Mouse (Mus musculus) MEL (cell line): Measurements from ENCODE around the gene Spata32. TPM values are rescaled to one million over a fixed set of nuclear protein-coding genes. Genes with fewer than 3 reads are reported as not detected.

ENCODE experiments used
- DNase-seq: peaks from one replicate; pipeline ENCODE4 v3.0.0; 2011; ENCODE audit warnings: low read depth, low spot score
- H3K27ac ChIP-seq: 2 replicates; pipeline ENCODE4 v1.5.1; 2012; ENCODE audit warnings: low read depth, mild to moderate bottlenecking, control low read depth, low read length, moderate library complexity; ENCODE audit not compliant: control insufficient read depth
- H3K27me3 ChIP-seq, 2 experiments: fragments of 150-350 bp in 1 of 2; sonication (generic) in 1 of 2; 2 replicates each; pipeline ENCODE4 v1.6.1; 2012; ENCODE audit warnings: low read length in 2 of 2, mild to moderate bottlenecking in 2 of 2, improper control_type of control experiment in 1 of 2, moderate library complexity in 1 of 2; ENCODE audit not compliant: insufficient read depth in 2 of 2, control insufficient read depth in 1 of 2
- H3K36me3 ChIP-seq, 2 experiments: 2 replicates each; pipeline ENCODE4 v1.6.1; 2012 to 2014; ENCODE audit warnings: low read length in 2 of 2, improper control_type of control experiment in 1 of 2, inconsistent platforms in 1 of 2, mild to moderate bottlenecking in 1 of 2; ENCODE audit not compliant: insufficient read depth in 2 of 2, control insufficient read depth in 1 of 2
- H3K4me1 ChIP-seq, 2 experiments: fragments of 150-350 bp in 1 of 2; sonication (generic) in 1 of 2; 2 replicates each; pipeline ENCODE4 v1.6.1; 2012; ENCODE audit warnings: low read length in 2 of 2, improper control_type of control experiment in 1 of 2, mild to moderate bottlenecking in 1 of 2; ENCODE audit not compliant: insufficient read depth in 2 of 2, control insufficient read depth in 1 of 2
- H3K4me3 ChIP-seq, 2 experiments: fragments of 150-350 bp in 1 of 2; sonication (generic) in 1 of 2; 2 replicates each; pipeline ENCODE4 v1.5.1; 2012; ENCODE audit warnings: low read depth in 2 of 2, low read length in 2 of 2, mild to moderate bottlenecking in 2 of 2, moderate library complexity in 2 of 2, control low read depth in 1 of 2, improper control_type of control experiment in 1 of 2; ENCODE audit not compliant: control insufficient read depth in 1 of 2, insufficient read depth in 1 of 2
- H3K79me2 ChIP-seq: 2 replicates; pipeline ENCODE4 v1.6.1; 2012; ENCODE audit warnings: mild to moderate bottlenecking, low read length, moderate library complexity; ENCODE audit not compliant: control insufficient read depth, poor library complexity, insufficient read depth
- H3K9ac ChIP-seq: 2 replicates; pipeline ENCODE4 v1.6.1; 2012; ENCODE audit warnings: low read depth, mild to moderate bottlenecking, control low read depth, low read length, moderate library complexity; ENCODE audit not compliant: control insufficient read depth, poor library complexity, severe bottlenecking
- H3K9me3 ChIP-seq: fragments of 150-350 bp; sonication (generic); replicated peaks from 2 replicates; pipeline ENCODE4 v1.6.1; 2012; ENCODE audit warnings: mild to moderate bottlenecking, low read length, improper control_type of control experiment, moderate library complexity; ENCODE audit not compliant: insufficient read depth
- CHD1 ChIP-seq: IDR thresholded peaks from 2 replicates; pipeline ENCODE4 v1.6.1; 2012; ENCODE audit warnings: low read depth, mild to moderate bottlenecking, inconsistent platforms, low read length, improper control_type of control experiment
- ELF1 ChIP-seq: IDR thresholded peaks from 2 replicates; pipeline ENCODE4 v1.6.1; 2014; ENCODE audit warnings: low read depth, mild to moderate bottlenecking, inconsistent platforms, low read length, improper control_type of control experiment, moderate library complexity
- EP300 ChIP-seq, 2 experiments: IDR thresholded peaks; 2 replicates each; pipeline ENCODE4 v1.6.1; 2011; ENCODE audit warnings: improper control_type of control experiment in 2 of 2, low read length in 2 of 2, low read depth in 1 of 2, mild to moderate bottlenecking in 1 of 2
- MAX ChIP-seq: IDR thresholded peaks from 2 replicates; pipeline ENCODE4 v1.6.1; 2011; ENCODE audit warnings: low read length, improper control_type of control experiment
- MEF2A ChIP-seq: IDR thresholded peaks from 2 replicates; pipeline ENCODE4 v1.6.1; 2014; ENCODE audit warnings: low read depth, mild to moderate bottlenecking, inconsistent platforms, low read length, improper control_type of control experiment; ENCODE audit not compliant: poor library complexity, insufficient replicate concordance, severe bottlenecking; ENCODE audit errors: extremely low read depth
- MXI1 ChIP-seq: IDR thresholded peaks from 2 replicates; pipeline ENCODE4 v1.6.1; 2011; ENCODE audit warnings: mild to moderate bottlenecking, low read depth, low read length, improper control_type of control experiment
- MYC ChIP-seq: IDR thresholded peaks from 2 replicates; pipeline ENCODE4 v1.6.1; 2011; ENCODE audit warnings: low read depth, mild to moderate bottlenecking, low read length, improper control_type of control experiment, moderate library complexity
- NELFE ChIP-seq: IDR thresholded peaks from 2 replicates; pipeline ENCODE4 v1.6.1; 2011; ENCODE audit warnings: low read depth, low read length, improper control_type of control experiment
- NRF1 ChIP-seq: IDR thresholded peaks from 2 replicates; pipeline ENCODE4 v1.6.1; 2014; ENCODE audit warnings: low read depth, mild to moderate bottlenecking, inconsistent platforms, low read length, improper control_type of control experiment, moderate library complexity; ENCODE audit not compliant: poor library complexity, insufficient read depth, severe bottlenecking
- POLR2AphosphoS2 ChIP-seq: IDR thresholded peaks from 2 replicates; pipeline ENCODE4 v1.6.1; 2011; ENCODE audit warnings: low read length, improper control_type of control experiment
- POLR2AphosphoS5 ChIP-seq: IDR thresholded peaks from 2 replicates; pipeline ENCODE4 v1.6.1; 2012; ENCODE audit warnings: low read depth, borderline replicate concordance, mild to moderate bottlenecking, inconsistent platforms, low read length, moderate library complexity, mixed read lengths
- TBP ChIP-seq: IDR thresholded peaks from 2 replicates; pipeline ENCODE4 v1.8.0; 2011; ENCODE audit warnings: low read depth, low read length, improper control_type of control experiment
- USF2 ChIP-seq, 2 experiments: IDR thresholded peaks; 2 replicates each; pipeline ENCODE4 v1.6.1; 2011 to 2012; ENCODE audit warnings: improper control_type of control experiment in 2 of 2, low read length in 2 of 2, borderline replicate concordance in 1 of 2, inconsistent platforms in 1 of 2, low read depth in 1 of 2, mild to moderate bottlenecking in 1 of 2; ENCODE audit not compliant: insufficient read depth in 1 of 2
- ZNF384 ChIP-seq: IDR thresholded peaks from 2 replicates; pipeline ENCODE4 v1.6.1; 2012; ENCODE audit warnings: low read depth, mild to moderate bottlenecking, inconsistent platforms, low read length, improper control_type of control experiment
- polyA plus RNA-seq, 2 experiments: library from polyadenylated mRNA; stranded (reverse) in 1 of 2; unstranded in 1 of 2; fragments of >175 nt in 1 of 2; fragments of >200 nt in 1 of 2; gene quantifications; 2 replicates each; pipeline versions ENCODE4 v1.2.1 to v1.2.4; 2012; ENCODE audit warnings: low replicate concordance in 2 of 2, low read depth in 1 of 2; ENCODE audit not compliant: insufficient read length in 2 of 2, insufficient read depth in 1 of 2, missing spikeins in 1 of 2
- total RNA-seq: library from RNA; depleted of rRNA; stranded (reverse); fragments of 300-350 nt; gene quantifications from 2 replicates; pipeline ENCODE4 v1.2.3, GENCODE M21; 2012

Spata32 gene
- total and polyA plus RNA-seq, 3 experiments: not detected

GRCm38 (mm10) chr11:103170111-103170493 is 48.1 kb downstream of the Spata32 start:
- no peak for DNase-seq

GRCm38 (mm10) chr11:103169664-103170063 is 48.6 kb downstream of the Spata32 start:
- DNase-seq: no peak
- TF ChIP-seq NRF1 (no peak), NELFE (no peak), CHD1 (no peak), MAX (no peak), USF2 (IDR thresholded peaks at IDR 0.05; ENCODE audit: borderline replicate concordance in 1 of 2, insufficient read depth in 1 of 2, low read depth in 1 of 2, low read length in 2 of 2) (no peak), ZNF384 (no peak), POLR2AphosphoS5 (no peak), TBP (no peak), POLR2AphosphoS2 (no peak), MEF2A (no peak), MXI1 (no peak)
- TF ChIP-seq, all 39 proteins: peak for 0
- Histone ChIP-seq H3K27me3 (peaks cover 3 to 12% of the 10 kb centered on the region in 2 experiments; a peak in 3 of 4 replicates), H3K4me1 (peaks cover 4 to 16% of the 10 kb centered on the region in 2 experiments; a peak in 3 of 4 replicates), H3K36me3 (peaks cover 0 to 5% of the 10 kb centered on the region in 2 experiments; a peak in 2 of 4 replicates), H3K27ac (no peak overlapping the region), H3K79me2 (no peaks in the 10 kb centered on the region; the same call in 1 of the 2 replicates), H3K9ac (no peak overlapping the region), H3K4me3 (no peak overlapping the region), H3K9me3 (no peaks in the 10 kb centered on the region)

More at GRCm38 (mm10) chr11:103170111-103170493, 48.1 kb downstream of the Spata32 start:
- TF ChIP-seq ELF1: no peak
- no peak for TF ChIP-seq EP300 (IDR thresholded peaks at IDR 0.05; ENCODE audit: low read depth in 1 of 2, low read length in 2 of 2)
- no peak for TF ChIP-seq MYC
- Histone ChIP-seq H3K4me1 (peaks cover 5 to 21% of the 10 kb centered on the region in 2 experiments; a peak in 3 of 4 replicates), H3K36me3 (peaks cover 0 to 9% of the 10 kb centered on the region in 2 experiments; a peak in 2 of 4 replicates), H3K27ac (no peak overlapping the region), H3K27me3 (peaks cover 3 to 12% of the 10 kb centered on the region in 2 experiments; a peak in 3 of 4 replicates), H3K9ac (no peak overlapping the region), H3K9me3 (no peaks in the 10 kb centered on the region), H3K79me2 (no peaks in the 10 kb centered on the region; the same call in 1 of the 2 replicates), H3K4me3 (no peak overlapping the region)
